Mouse (Mus musculus): ENCODE measurements around the gene Washc2.
A peak's percentile ranks its signal among the peaks of the same experiment; 100 is the strongest.

DNA sequence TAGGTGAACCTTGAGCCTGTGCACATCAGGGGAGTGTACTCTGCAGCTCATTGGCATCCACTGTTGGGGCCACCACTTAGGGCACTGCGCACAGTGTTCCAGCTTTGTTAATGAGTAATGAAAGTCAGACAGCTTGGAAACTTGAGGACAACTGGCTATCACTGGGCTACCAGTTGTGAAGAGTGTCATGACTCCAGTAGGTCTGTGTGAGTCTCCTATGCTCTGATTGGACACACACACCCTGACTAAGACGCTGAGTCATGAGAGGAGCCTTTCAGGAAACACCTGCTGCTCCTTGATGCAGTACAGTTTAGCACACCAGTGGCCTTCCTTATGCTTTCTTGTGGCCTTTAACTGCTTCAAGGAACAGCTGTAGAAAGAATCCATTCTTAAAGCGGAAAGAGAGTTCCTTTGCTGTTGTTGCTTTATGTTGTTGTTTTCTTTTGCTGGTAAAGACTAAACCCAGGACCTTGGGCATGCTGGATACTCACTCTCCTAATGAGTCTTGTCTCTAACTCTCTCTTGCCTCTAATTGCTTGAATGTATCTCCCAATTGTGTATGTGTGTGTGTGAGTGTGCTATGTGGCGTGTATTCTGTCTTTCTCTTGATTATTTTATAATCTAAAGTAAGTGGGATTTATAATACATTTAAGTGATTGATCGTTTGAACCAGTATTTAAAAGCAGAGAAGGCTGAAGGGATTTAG is 79.2 kb downstream of the Washc2 start:
- peak; percentile 18; the same call in 1 of the 2 replicates for TF ChIP-seq CTCF (IDR thresholded peaks at IDR 0.05; ENCODE audit: low read depth)
- TF ChIP-seq EP300 (IDR thresholded peaks at IDR 0.05; ENCODE audit: low read depth): peak; percentile 83

All from liver, embryonic 14.5 days (tissue).